Mouse (Mus musculus): ENCODE results near the gene Dab1. TPM values are rescaled to one million over a fixed set of nuclear protein-coding genes. Genes with fewer than 3 reads are reported as not detected.

Gene Dab1
- 100 to 1,000 TPM; 155 to 170 TPM for total RNA-seq (2021)
- long read RNA-seq, experiment 1, full-length matches to known transcripts: 20 of 94 reads
- long read RNA-seq, experiment 1, partial matches to known transcripts: 30 of 94 reads
- long read RNA-seq, experiment 1, other reads (novel, unspliced or antisense): 44 of 94 reads
- long read RNA-seq, experiment 2, full-length matches to known transcripts: 27 of 141 reads
- long read RNA-seq, experiment 2, partial matches to known transcripts: 30 of 141 reads
- long read RNA-seq, experiment 2, other reads (novel, unspliced or antisense): 84 of 141 reads

DNA sequence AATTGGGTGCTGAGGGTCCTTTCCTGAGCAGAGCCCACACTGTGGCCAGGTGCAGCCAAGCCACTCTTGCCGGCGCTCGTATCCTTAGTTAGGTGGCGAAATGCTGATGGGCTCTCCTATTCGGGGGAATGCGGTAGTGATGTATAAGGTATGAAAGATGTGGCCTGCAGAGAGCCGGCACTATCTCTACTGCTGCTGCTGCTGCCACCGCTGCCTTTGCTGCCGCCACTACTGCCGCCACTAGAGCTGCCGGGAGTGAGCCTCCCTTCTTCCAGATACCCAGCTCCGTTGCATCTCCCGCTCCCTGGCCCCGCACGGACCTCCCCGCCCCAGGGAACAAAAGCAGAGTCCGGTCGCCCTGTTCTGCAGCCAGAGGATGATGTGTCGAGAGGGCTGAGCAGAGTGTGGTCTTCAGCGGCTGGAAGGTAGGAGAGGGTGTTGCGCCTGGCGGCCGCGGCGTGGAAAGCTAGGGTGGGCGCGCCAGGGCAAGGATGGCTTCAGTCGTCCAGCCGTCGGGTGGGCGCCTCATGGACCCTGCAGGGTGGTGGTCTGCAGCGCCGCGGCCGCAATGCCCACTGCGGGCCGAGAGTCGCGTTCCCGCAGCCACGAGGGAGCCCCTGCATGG lies at the start of gene Dab1:
TSS of gene Dab1 (plus strand) at position 39 of the 625 bp plus-strand sequence.
- peak; percentile 64 to 69 for DNase-seq (ENCODE audit: low spot score in 2 of 2)
- Histone ChIP-seq H3K27ac (peak within 1 kb of the TSS; percentile 98), H3K4me3 (peak within 1 kb of the TSS; percentile 79)
- peak; percentile 22; the same call in 1 of the 2 replicates for TF ChIP-seq CTCF (conservative IDR thresholded peaks at IDR 0.05)

DNA sequence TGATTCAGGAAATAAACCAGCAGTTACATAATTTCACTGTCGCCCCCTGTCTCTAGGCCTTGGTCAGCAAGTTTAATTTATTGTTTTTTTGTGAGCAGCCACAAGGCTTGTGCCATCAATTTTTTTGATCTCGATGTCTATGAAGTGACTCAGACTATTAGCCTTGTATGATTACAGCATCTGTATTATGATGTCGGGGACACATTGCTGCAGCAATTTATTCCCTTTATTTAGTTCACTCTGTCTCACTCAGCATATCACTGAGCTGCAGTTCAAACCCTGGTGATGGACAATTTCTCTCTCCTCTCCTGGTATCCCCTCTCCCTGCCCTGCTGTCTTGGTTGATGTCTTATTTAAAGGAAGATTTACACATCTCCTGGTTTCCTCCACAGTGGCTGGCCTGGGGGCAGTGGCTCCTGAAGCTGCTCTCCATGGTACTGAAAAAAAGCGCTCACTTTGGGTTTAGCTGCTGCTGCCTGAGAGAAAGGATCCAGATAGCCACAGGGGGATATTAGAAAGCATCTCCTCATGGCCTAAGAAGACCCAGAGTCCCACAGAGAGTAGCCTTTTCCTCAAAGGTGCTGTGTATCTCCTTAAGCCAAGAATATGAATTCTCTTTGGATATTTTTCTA lies 47.3 kb upstream of the Dab1 start:
- H3K27ac ChIP-seq: no peak overlapping the region
- no peak for TF ChIP-seq CTCF (conservative IDR thresholded peaks at IDR 0.05)
- H3K4me3 ChIP-seq: no peak overlapping the region
- no peak for DNase-seq (ENCODE audit: low spot score in 2 of 2)

DNA sequence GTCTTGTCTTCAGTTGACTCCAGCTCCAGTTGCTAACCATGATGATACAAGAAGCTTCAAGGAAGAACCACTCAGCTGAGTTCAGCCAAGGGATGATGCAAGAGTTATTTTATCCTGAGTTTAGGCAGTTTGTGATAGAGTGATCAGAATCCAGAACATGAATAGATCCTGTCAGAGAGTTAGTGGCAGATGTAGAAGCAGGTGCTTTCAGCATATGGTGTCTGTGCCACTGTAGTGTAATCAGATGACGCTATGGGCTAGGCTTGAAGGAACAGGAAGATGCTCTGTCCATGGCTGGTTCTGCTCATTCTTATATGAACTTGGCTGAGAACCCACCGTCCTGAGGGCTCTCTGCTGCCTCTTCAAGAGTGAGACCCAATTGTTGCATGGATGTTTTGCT lies 43.6 kb upstream of the Dab1 start:
- peak; percentile 37 to 47 for DNase-seq (ENCODE audit: low spot score in 2 of 2)
- Histone ChIP-seq H3K4me3 (no peak overlapping the region), H3K27ac (peak overlapping the region; percentile 91)
- no peak for TF ChIP-seq CTCF (conservative IDR thresholded peaks at IDR 0.05)

DNA sequence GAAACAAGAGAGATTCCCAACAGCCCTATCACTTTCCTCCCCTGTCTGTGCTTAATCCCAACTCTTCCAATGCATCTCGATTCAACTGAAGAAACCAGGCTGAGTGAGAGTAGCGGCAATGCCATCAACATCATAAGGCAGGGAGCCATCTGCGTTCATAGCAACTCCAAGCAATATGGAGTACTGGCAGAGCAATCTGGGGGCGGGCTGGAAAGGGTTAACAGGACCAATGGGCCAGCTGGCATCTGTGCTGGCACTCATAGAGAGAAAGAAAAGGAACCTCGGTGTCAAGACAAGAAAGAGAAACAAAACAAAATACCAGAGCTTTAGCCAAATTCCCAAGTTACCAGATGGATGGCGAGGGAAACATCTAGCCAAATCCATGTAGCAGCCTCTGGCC lies 42.9 kb upstream of the Dab1 start:
- DNase-seq (ENCODE audit: low spot score in 2 of 2): no peak
- H3K27ac ChIP-seq: peak overlapping the region; percentile 91
- no peak for TF ChIP-seq CTCF (conservative IDR thresholded peaks at IDR 0.05)
- H3K4me3 ChIP-seq: no peak overlapping the region

DNA sequence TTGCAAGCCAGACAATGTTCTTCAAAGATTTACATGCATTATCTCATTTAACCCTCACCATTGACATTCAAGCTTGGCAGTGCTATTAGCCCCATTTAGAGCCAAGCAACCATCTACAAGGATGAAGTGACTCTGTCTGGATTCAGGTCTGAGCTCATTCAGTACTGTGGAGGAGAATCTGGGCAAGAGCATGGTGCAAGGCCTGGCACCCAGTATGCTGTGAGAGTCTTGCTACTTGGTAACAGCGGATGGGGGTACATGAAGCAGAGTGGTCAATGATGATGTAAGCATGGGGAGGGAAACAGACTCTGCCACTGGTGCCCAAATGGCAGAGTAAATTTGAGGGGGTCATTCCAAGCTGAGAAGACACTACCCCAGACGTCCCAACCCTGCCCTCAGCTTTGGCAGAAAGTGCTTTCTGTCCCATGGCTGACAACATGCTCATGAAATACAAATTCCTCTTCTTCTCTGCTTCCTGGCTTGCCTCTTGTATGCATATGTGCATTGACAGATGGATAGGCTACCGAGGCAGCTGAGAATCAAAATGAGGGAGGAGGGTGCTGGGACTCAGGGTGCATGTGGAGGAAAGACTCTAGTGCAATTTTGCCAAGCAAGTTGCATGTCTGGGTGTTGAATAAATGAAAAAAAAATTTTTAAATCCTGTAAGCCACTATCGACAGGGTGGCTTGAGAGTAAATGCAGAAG lies 41.9 kb upstream of the Dab1 start:
- TF ChIP-seq CTCF (conservative IDR thresholded peaks at IDR 0.05): no peak
- peak overlapping the region; percentile 91 for H3K27ac ChIP-seq
- no peak overlapping the region for H3K4me3 ChIP-seq
- DNase-seq (ENCODE audit: low spot score in 2 of 2): peak; percentile 76 to 84

DNA sequence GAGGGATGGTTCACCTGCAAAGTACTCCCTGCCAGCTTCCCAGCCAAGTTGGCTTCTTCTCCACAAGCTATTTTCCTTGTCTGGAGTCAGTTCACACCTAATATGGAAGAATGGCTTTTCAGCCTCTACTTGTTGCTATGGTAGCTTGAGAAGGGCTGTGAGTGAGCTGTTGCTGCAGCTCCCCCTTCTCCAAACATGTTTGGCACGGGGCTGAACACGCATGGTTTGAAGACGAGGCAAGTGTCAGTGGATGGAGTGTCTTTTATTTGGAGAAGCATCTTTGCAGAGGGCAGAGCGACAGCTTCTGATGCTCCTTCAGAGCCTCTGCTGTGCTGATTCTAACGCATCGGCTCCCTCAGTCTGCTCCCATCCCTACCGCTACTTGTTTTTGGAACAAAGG lies 41.3 kb upstream of the Dab1 start:
- Histone ChIP-seq H3K4me3 (0 out of 2 replicates have a peak overlapping the region, but pooled peaks have one; percentile 13), H3K27ac (peak overlapping the region; percentile 91)
- DNase-seq (ENCODE audit: low spot score in 2 of 2): peak; percentile 32 to 55
- TF ChIP-seq CTCF (conservative IDR thresholded peaks at IDR 0.05): no peak

DNA sequence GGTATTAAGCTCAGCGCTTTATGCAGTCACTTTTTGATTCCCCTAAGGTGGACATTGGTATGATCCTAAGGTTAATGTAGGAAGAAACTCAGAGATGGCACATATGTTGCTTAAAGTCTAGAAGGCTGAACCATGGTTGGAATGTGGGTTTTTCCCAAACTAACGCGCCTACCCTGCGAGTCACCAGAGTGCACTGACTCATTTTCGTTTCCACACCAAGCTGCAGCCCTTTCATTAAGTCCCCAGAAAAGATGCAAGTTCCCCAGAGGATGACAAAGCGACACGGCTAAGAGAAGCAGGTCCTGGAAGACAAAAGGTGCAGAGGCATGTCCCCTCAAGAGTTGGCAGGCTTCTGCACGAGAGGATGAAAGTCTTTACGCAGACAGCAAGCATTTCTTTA lies 39.1 kb upstream of the Dab1 start:
- no peak for DNase-seq (ENCODE audit: low spot score in 2 of 2)
- Histone ChIP-seq H3K4me3 (no peak overlapping the region), H3K27ac (no peak overlapping the region)
- TF ChIP-seq CTCF (conservative IDR thresholded peaks at IDR 0.05): no peak

DNA sequence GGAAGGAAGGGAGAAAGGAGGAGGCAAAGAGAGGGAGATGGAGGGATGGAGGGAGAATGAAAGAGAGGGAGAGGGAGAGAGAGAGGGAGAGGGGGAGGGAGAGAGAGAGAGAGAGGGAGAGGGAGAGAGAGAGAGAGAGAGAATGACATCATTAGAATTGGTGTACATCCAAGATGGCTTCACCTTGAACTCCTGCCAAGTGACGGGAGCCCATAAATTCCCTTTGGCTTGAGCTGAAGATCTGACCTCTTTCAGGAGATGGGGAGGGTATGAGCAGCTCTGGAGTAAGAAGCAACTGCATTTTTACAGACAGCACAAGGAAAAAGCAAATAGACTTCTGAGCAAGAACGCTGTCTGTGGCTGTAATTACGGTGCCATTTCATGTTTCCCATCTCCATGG lies 4.1 kb upstream of the Dab1 start:
- no peak for DNase-seq (ENCODE audit: low spot score in 2 of 2)
- Histone ChIP-seq H3K27ac (no peak overlapping the region), H3K4me3 (no peak overlapping the region)
- no peak for TF ChIP-seq CTCF (conservative IDR thresholded peaks at IDR 0.05)

DNA sequence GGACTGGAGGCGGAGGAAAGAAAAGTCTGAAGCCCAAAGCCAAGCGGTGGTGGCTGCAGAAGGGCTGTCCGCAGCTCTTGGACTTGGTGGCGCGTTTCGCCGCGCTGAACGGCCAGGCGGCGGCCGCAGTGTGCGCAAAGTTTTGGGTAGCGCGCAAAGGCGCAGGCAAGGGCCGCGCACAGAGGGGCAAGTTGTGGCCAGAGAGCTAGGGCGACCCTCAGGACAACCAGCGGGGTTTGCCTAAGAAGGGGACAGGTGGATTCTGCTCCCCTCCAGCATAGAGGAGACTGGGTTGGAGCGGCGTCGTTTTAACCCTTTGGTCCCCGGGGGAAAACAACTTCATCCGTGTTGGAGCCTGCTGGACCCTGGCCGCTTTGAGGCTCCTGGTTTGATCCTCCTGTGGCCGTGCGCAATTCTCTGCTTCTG lies 800 bp downstream of the Dab1 start:
- peak in 1 of 2 experiments; percentile 37 for DNase-seq (ENCODE audit: low spot score in 2 of 2)
- TF ChIP-seq CTCF (conservative IDR thresholded peaks at IDR 0.05): no peak
- Histone ChIP-seq H3K27ac (peak overlapping the region; percentile 98), H3K4me3 (peak overlapping the region; percentile 79)

DNA sequence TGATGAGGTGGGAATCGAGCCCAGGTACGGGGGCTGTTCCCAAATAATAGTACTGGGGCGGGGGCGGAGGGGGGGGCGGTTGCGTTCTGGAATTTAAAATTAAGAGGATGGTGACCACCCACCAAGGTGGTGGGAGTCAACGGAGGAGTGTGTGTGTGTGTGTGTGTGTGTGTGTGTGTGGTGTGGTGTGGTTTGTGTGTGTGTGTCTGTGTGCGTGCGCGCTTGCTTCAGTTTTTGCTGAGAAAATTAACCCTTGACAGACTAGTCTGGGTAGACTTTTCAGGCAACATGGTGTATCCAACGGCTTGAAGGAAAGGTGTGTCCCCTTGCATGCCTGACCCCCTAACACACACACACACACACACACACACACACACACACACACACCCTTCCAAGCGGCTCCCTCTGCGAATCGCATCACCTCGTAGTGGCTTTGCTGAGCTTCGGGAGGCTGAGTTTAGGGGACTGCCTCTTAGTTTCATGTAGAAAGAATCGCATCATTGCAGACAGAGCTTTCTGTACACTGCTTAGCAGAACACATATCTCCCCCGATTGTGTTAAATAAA lies 1.5 kb downstream of the Dab1 start:
- Histone ChIP-seq H3K4me3 (peak overlapping the region; percentile 79), H3K27ac (peak overlapping the region; percentile 98)
- TF ChIP-seq CTCF (conservative IDR thresholded peaks at IDR 0.05): no peak
- DNase-seq (ENCODE audit: low spot score in 2 of 2): no peak

DNA sequence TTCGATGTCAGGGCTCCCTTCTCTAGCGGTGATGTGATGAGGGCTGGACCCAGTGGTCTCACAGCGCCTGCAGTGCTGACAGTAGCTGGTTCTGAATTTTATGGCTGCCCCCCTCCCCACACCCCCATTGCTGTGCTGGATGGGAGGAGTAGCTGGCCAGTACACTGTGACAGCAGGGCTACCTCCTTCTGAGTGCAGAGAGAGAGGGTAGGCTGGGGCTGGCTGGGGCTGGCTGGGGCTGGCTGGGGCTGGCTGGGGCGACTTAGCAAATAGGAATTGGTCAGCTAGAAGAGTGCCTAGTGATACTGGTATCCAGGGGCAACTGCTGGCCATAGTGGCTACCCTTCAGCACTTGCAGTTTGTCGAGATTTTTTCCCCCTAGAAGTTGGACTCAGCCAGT lies 2.4 kb downstream of the Dab1 start:
- DNase-seq (ENCODE audit: low spot score in 2 of 2): peak in 1 of 2 experiments; percentile 18
- TF ChIP-seq CTCF (conservative IDR thresholded peaks at IDR 0.05): no peak
- H3K27ac ChIP-seq: peak overlapping the region; percentile 92
- H3K4me3 ChIP-seq: peak overlapping the region; percentile 79

DNA sequence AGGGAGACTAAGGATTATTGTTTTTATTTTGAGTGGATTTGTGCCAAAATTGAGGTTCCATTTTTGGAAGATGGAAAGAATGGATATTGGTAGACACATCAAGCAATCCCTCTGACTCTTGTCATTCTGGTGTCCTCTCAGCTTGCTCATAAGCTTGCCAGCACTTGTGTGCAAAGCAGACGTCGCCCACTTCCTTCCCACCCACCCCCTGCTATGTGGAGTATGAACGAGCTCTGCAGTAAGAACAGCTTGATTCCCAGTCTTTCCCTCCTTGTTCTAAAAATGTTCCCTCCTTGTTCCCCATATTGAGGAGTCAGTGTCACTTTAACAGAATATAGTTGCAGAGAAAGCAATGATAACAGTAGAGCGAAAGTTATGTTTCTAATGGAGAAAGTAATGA lies 11.0 kb downstream of the Dab1 start:
- no peak for TF ChIP-seq CTCF (conservative IDR thresholded peaks at IDR 0.05)
- DNase-seq (ENCODE audit: low spot score in 2 of 2): peak; percentile 30 to 65
- Histone ChIP-seq H3K27ac (peak overlapping the region; percentile 41; the same call in 1 of the 2 replicates), H3K4me3 (no peak overlapping the region)

Measured in layer of hippocampus, adult 2 months (tissue).